Mouse (Mus musculus): Measurements from ENCODE around the gene Lrr1. TPM values are rescaled to one million over a fixed set of nuclear protein-coding genes. Genes with fewer than 3 reads are reported as not detected.

Gene Lrr1
- polyA plus RNA-seq, 1 experiment from 2014 or later, result 5.2 TPM

DNA sequence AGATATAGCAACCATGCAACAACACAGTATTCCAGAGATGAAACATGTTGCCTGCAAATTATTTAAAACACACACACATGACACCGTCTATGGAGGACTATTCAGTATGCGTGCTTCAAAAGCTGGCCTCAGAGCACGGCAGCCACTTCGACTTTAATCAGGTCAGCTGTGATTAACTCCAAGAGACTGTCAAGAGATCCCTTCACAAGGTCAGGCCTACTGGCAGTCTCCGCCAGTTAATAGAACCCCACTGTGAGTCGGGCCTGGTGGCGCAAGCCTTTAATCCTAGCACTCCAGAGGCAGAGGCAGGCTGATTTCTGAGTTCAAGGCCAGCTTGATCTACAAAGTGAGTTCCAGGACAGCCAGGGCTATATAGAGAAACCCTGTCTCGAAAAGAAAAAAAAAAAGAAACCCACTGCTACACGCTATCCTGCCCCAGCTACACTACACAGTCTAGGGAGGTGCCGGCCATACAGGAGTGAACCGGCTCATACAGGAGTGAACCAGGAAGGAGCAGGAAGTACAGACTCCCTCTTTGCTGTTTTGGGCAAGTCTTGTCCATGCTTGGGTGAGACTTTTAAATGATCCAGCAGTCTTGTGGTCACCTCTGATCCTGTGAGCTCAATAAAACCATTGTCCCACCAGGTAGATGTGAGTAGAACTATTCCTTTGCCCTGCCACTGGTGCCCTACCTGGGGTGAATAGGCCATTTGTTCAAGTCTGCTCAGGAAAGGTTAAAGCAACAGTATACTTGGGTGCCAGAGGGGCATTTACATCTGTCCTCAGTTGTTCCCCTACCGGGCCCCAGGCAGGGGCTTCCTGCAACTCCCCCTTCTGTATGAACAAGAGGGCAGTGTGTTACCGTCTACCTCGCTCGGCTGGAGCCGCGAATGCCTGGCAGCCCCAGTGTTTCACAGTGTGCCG, 41.7 kb downstream of the Lrr1 start:
- TF ChIP-seq EP300 (optimal IDR thresholded peaks at IDR 0.05), result no peak
- TF ChIP-seq CTCF (IDR thresholded peaks at IDR 0.05; ENCODE audit: low read depth), result no peak
- no peaks in the 10 kb centered on the region for H3K27me3 ChIP-seq (ENCODE audit: control insufficient read depth, insufficient read depth, low read length)
- H3K27ac ChIP-seq (replicated peaks), result no peak overlapping the region
- no peaks in the 10 kb centered on the region for H3K4me1 ChIP-seq (replicated peaks; ENCODE audit: control insufficient read depth, insufficient read depth)
- H3K4me2 ChIP-seq (replicated peaks; ENCODE audit: low read depth), result no peak overlapping the region
- H3K4me3 ChIP-seq (ENCODE audit: low read depth, low read length), result no peak overlapping the region
- 0 out of 2 replicates have a peak, but pooled peaks cover 4% of the 10 kb centered on the region for H3K36me3 ChIP-seq (ENCODE audit: control insufficient read depth, insufficient read depth, low read length)
- ATAC-seq (ENCODE audit: low FRiP score, low TSS enrichment) (no peak), DNase-seq (ENCODE audit: low spot score) (no peak)
- H3K9me3 ChIP-seq (ENCODE audit: control insufficient read depth, low read length), result no peaks in the 10 kb centered on the region
- 91% methylated on average over 18 of the region's 18 CpGs for WGBS
- H3K9ac ChIP-seq (ENCODE audit: low read length), result no peak overlapping the region

DNA sequence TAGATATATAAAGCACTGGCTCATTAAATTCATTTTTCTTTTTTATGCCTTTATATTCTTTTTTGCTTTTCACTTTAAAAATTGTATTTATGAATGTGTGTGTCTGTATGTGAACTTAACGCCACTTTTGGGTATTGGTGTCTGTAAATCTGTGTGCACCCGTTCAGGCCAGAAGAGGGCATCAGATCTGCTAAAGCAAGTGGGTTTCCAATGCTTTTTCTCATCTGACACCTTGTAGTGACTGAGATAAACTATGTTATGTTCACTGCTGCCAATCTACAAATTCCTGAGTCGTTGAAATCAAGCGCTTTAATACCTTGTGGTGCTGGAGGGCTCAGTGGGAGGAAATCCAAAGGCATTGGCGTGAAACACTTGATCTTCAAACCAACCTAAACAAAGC, 42.4 kb downstream of the Lrr1 start:
- Histone ChIP-seq H3K4me2 (replicated peaks; ENCODE audit: low read depth) (no peak overlapping the region), H3K4me1 (replicated peaks; ENCODE audit: control insufficient read depth, insufficient read depth) (no peaks in the 10 kb centered on the region), H3K27ac (replicated peaks) (no peak overlapping the region), H3K36me3 (ENCODE audit: control insufficient read depth, insufficient read depth, low read length) (0 out of 2 replicates have a peak, but pooled peaks cover 4% of the 10 kb centered on the region), H3K4me3 (ENCODE audit: low read depth, low read length) (no peak overlapping the region), H3K9me3 (ENCODE audit: control insufficient read depth, low read length) (no peaks in the 10 kb centered on the region), H3K27me3 (ENCODE audit: control insufficient read depth, insufficient read depth, low read length) (no peaks in the 10 kb centered on the region), H3K9ac (ENCODE audit: low read length) (no peak overlapping the region)
- TF ChIP-seq CTCF (IDR thresholded peaks at IDR 0.05; ENCODE audit: low read depth) (peak; percentile 71), EP300 (optimal IDR thresholded peaks at IDR 0.05) (no peak)
- DNase-seq (ENCODE audit: low spot score) (no peak), ATAC-seq (ENCODE audit: low FRiP score, low TSS enrichment) (no peak)
- 71% methylated on average over 5 of the region's 5 CpGs for WGBS

DNA sequence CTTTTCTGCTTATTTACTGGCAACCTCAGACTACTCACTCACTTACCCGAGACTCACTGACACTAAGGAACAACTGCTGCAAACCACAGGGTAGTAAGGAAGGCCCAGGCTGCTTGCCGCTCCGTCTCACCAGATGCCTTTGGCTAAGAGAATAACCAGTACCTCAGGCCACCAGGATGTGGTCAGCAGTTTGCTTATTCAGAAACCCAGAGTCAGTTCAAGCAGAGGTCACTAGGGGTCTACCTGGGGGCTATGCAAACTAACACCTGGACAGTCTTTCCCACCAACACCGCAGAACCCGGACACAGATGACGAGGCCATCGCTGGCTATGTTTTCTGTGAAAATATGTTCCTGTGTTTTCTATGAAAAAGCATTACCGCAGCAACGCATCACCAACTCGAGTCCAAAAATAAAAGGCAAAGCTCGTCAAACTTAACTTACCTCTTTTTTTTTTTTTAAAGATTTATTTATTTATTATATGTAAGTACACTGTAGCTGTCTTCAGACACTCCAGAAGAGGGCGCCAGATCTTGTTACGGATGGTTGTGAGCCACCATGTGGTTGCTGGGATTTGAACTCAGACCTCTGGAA, 44.7 kb downstream of the Lrr1 start:
- TF ChIP-seq CTCF (IDR thresholded peaks at IDR 0.05; ENCODE audit: low read depth) (no peak), EP300 (optimal IDR thresholded peaks at IDR 0.05) (no peak)
- Histone ChIP-seq H3K36me3 (ENCODE audit: control insufficient read depth, insufficient read depth, low read length) (0 out of 2 replicates have a peak, but pooled peaks cover 4% of the 10 kb centered on the region), H3K4me3 (ENCODE audit: low read depth, low read length) (no peak overlapping the region), H3K4me1 (replicated peaks; ENCODE audit: control insufficient read depth, insufficient read depth) (no peaks in the 10 kb centered on the region), H3K27me3 (ENCODE audit: control insufficient read depth, insufficient read depth, low read length) (no peaks in the 10 kb centered on the region), H3K9me3 (ENCODE audit: control insufficient read depth, low read length) (no peaks in the 10 kb centered on the region), H3K4me2 (replicated peaks; ENCODE audit: low read depth) (no peak overlapping the region), H3K9ac (ENCODE audit: low read length) (no peak overlapping the region), H3K27ac (replicated peaks) (no peak overlapping the region)
- WGBS, result 89% methylated on average over 13 of the region's 13 CpGs
- ATAC-seq (ENCODE audit: low FRiP score, low TSS enrichment) (no peak), DNase-seq (ENCODE audit: low spot score) (no peak)

DNA sequence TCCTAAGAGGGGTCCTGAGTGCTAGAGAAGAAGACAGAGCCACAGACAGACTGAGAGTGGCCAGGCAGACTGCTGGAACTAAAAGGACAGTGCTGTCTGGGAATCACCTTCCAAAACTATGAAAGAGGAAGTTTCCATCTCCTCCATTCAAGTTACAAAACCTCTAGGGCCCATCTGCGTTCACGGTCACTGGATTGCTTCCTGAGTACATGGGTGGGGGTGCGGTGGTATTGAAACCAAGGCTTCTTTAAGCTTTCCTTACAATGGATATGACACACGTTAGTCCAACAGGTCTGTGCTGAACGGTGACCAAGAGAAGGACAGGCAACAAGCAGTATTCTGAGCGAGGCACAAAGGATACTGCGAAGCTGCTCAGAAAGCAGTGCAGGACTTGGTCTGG, 45.8 kb downstream of the Lrr1 start:
- H3K9ac ChIP-seq (ENCODE audit: low read length), result no peak overlapping the region
- no peak overlapping the region for H3K4me2 ChIP-seq (replicated peaks; ENCODE audit: low read depth)
- H3K27ac ChIP-seq (replicated peaks), result 0 out of 2 replicates have a peak overlapping the region, but pooled peaks have one; percentile 35
- ATAC-seq (ENCODE audit: low FRiP score, low TSS enrichment) (no peak), DNase-seq (ENCODE audit: low spot score) (no peak)
- 90% methylated on average over 7 of the region's 7 CpGs for WGBS
- H3K4me3 ChIP-seq (ENCODE audit: low read depth, low read length), result no peak overlapping the region
- TF ChIP-seq CTCF (IDR thresholded peaks at IDR 0.05; ENCODE audit: low read depth), result no peak
- TF ChIP-seq EP300 (optimal IDR thresholded peaks at IDR 0.05), result no peak
- no peaks in the 10 kb centered on the region for H3K9me3 ChIP-seq (ENCODE audit: control insufficient read depth, low read length)
- H3K4me1 ChIP-seq (replicated peaks; ENCODE audit: control insufficient read depth, insufficient read depth), result no peaks in the 10 kb centered on the region
- H3K36me3 ChIP-seq (ENCODE audit: control insufficient read depth, insufficient read depth, low read length), result 0 out of 2 replicates have a peak, but pooled peaks cover 2% of the 10 kb centered on the region
- H3K27me3 ChIP-seq (ENCODE audit: control insufficient read depth, insufficient read depth, low read length), result no peaks in the 10 kb centered on the region

DNA sequence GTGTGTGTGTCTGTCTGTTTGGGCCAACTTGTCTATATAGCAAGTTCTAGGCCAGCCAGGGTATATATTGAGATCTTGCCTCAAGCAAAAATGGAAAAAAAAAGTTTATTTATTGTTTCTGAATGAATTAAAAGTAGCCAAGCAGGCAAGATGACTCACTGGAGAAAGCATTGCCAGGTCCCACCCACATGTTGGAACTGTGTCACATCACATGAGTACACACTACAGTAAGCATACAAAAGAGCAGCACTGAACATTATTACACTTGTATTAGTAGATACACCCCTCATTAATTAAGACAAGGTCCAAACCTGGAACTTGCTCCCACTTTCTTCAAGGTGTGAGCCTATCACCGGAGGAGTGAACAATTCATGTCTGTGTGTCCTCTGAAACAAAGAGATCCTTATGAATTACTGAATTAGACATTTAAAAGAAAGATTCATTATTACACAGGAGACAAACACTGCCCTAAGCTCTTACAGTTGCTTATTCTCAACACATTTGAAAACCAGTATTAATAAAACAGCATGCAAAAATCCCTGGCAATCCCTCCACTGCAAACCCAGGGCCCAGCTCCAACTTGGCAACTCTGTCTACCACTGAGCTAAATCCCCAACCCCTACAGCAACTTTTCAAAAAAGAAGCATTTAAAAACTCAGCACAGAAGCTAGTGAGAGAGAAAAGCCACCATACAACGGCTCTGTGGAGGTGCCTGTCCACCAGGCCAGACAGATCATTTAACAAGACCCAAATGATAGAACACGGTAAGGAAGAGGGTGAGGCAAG, 46.6 kb downstream of the Lrr1 start:
- WGBS, result 43% methylated on average over 3 of the region's 3 CpGs

More for the DNA sequence above, 46.6 kb downstream of the Lrr1 start:
- Histone ChIP-seq H3K36me3 (ENCODE audit: control insufficient read depth, insufficient read depth, low read length) (no peaks in the 10 kb centered on the region), H3K9ac (ENCODE audit: low read length) (no peak overlapping the region), H3K9me3 (ENCODE audit: control insufficient read depth, low read length) (no peaks in the 10 kb centered on the region), H3K4me3 (ENCODE audit: low read depth, low read length) (no peak overlapping the region), H3K27me3 (ENCODE audit: control insufficient read depth, insufficient read depth, low read length) (no peaks in the 10 kb centered on the region), H3K4me2 (replicated peaks; ENCODE audit: low read depth) (no peak overlapping the region), H3K27ac (replicated peaks) (0 out of 2 replicates have a peak overlapping the region, but pooled peaks have one; percentile 0), H3K4me1 (replicated peaks; ENCODE audit: control insufficient read depth, insufficient read depth) (no peaks in the 10 kb centered on the region)
- ATAC-seq (ENCODE audit: low FRiP score, low TSS enrichment) (peak; percentile 81), DNase-seq (ENCODE audit: low spot score) (peak; percentile 52)
- TF ChIP-seq EP300 (optimal IDR thresholded peaks at IDR 0.05) (no peak), CTCF (IDR thresholded peaks at IDR 0.05; ENCODE audit: low read depth) (no peak)
